Mouse (Mus musculus) left cerebral cortex, postnatal 14 days (tissue): ENCODE measurements at regions not wholly inside any gene's neighbourhood (a gene's known extent, or its start where the extent isn't known, plus 50 kb on each side); places are given as distances from the start of the nearest gene placed in this dataset.
"Not testable (repeated sequence)": the region's sequence is repeated elsewhere in the genome, so short reads cannot be mapped to it uniquely, and the experiment has no call there.

Experiments used
- DNase-seq, 2 experiments: peaks; one replicate each; pipeline ENCODE4 v3.0.0; 2021 to 2022; ENCODE audit warnings: low spot score in 2 of 2, mixed read lengths in 1 of 2
- intact Hi-C: fragments of 180-260 bp; cut with DNase I; formaldehyde crosslinking; loops from one replicate; pipeline ENCODE4 v1.15.1; 2025

DNA sequence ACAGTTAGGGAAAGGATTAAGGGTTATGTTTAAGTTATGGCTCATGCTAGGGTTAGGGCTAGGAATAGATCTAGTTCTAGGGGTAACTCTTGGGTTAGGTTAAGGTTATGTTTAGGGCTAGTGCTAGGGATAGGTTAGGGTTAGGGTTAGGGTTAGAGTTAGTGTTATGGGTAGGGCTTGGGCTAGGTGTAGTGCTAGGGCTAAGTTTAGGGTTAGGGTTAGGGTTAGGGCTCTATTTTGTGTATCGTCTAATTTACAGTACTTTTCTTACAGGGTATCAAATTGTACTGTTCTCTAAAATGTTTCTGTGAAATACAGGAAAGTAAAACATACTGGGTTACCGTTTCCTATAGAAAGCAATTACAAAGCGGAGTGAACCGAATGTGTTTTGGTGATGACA is 64.8 kb downstream of the Ptchd3 start:
- DNase-seq: no peak
- intact Hi-C loops: no loop called here

DNA sequence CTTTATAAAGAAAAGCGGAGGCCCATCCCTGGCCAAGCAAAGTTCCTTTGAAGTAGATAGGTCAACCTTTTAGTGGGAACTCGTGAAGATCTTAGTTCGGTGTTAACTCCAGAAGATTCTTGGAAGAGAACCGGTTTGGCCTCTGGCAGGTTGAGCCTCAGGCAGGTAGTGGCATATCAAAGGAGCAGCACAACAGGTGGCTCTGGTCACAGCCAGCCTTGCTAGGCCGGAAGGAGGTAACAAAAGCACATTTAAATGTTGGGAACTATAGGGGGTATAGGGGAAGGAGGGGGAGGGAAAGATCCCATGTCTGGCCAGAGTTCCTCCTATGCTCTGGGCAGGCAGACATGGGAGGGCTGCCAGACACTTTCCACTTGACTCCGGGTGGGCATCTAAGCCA is 74.3 kb downstream of the Ptchd3 start:
- DNase-seq, intact Hi-C loops: not testable (repeated sequence)

DNA sequence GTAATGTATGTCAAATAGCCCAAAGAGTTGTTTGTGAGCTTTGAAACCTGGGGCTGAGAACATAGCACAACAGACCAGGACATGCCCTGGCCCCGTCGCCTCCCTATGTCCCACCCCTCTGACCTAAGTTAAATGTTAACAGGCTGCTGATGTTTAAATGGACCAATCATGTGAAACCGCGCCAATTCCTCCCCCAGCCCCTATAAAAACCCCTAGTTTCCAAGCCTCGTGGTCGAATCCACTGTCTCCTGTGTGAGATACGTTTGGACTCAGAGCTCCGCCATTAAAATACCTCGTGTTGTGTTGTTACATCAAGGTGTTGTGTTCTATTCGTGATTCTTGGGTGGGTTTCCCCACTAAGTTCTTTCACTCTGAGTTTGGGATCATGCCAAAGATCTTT is 94.6 kb downstream of the Ptchd3 start:
- intact Hi-C loops, DNase-seq: not testable (repeated sequence)

DNA sequence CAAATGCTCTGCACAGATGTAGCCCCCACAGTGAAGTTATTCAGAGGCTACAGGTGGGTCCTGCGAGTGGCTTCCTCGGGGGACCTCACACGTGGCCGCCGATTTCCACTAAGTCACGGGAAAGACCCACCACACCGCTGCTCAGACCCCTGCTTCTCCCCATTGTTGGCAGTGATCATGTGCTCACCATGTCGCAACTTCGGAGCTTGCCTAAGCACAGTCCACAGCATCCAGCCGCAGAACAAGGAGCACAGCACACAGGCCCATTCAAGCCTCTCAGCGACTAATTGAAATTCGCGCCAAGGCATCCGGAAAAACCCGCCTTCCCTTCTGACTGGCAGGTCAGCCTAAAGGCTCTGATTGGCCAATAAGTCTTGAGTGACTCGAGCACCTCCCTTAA is 95.0 kb downstream of the Ptchd3 start:
- intact Hi-C loops, DNase-seq: not testable (repeated sequence)

DNA sequence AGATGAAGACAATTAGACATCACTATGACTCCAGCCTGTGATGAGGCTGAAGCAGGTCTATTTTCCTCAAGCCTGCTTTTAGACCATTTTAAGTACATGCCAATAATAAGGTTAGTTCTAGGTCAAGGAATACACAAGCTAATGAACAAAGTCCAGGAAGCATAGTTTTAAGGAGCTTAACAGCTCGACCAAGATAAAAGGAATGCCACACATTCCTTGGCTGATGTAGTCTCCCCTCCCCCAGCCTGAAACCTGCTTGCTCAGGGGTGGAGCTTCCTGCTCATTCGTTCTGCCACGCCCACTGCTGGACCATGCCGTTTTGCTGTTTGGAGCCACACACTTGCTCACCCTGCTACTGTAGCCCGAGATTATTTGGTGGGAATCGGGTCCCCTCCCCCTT is 121.7 kb downstream of the Ptchd3 start:
- intact Hi-C loops, DNase-seq: not testable (repeated sequence)

DNA sequence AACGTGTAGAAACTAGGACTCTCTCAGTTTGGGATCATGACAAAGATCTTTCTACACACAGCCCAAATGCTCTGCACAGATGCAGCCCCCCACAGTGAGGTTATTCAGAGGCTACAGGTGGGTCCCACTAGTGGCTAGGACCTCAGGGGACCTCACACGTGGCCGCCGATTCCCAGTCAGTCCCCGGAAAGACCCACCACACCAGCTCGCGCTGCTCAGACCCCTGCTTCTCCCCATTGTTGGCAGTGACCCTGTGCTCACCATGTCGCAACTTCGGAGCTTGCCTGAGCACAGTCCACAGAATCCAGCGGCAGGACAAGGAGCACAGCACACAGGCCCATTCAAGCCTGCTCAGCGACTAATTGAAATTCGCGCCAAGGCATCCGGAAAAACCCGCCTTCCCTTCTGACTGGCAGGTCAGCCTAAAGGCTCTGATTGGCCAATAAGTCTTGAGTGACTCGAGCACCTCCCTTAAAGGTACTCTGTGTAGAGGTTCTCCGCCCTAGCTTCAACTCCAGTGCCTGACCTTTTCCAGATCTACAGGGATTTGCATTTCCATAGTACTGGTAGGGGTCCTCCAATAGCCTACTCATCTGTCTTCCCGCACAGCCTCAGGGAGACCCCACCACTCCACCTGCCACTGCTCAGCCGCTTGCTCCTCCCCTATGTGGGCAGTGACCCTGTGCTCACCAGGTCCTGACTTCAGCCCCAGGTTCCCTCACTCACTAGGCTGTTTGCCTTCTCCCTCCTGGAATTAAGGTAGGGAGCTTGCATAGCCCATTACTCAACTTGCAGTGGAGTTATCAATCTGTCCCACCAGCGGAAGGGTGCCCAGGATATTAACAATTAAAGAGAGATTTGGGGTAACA is 126.6 kb downstream of the Ptchd3 start:
- intact Hi-C loops: not testable (repeated sequence)
- DNase-seq: peak in 1 of 2 experiments; percentile 2

DNA sequence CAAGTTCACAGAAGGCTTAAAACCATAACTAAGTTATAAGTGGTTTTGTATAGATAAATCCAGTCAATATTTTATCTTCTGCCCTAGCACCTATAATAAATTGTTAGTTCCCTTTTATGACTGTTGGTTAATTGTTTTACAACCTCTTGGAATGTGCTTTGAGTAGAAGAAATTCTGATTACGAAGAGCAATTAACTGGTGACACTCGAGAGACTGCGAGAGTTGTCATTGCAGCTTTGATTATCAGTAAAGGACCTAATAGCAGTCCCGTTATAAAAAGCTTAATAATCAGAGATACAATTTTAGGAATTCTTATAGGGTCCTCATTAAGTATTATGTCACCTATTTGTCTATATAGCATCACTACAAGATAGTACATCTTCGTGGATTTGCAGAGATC is 128.7 kb downstream of the Ptchd3 start:
- intact Hi-C loops, DNase-seq: not testable (repeated sequence)

DNA sequence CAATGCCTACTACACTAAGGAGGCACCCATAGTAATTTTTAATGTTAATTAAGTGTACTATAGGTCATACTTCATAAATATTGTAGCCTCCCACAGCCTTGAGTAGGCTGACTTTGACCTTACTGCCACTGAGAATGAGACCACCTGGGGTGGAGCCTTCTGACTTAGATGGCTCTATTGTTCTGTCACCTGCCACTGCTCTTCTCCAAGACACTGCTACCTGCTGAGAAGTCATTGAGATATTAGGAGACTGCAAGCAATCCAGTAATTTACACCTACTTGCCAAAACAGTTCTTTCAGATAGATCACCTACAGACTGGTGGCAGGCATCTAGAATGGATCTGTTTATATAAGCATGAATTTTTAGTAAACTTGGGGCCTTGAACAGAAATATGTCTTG is 134.1 kb downstream of the Ptchd3 start:
- intact Hi-C loops, DNase-seq: not testable (repeated sequence)

DNA sequence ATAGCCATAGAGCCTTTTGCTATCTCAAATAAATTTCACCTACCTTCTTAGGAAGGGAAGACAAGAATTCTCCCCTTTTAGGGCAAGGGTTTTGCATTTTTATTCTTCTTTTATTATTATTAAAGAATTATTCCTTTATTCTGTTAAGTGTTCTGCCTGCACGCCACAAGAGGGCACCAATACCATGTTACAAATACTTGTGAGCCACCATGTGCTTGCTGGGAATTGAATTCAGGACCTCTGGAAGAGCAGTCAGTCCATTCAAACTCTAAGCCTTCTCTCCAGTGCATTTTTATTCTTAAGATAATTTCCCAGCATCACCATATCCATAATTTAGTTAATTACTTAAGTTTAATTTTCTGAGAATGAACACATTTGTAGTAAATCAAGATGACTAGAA is 135.9 kb downstream of the Ptchd3 start:
- DNase-seq, intact Hi-C loops: not testable (repeated sequence)
